Mouse (Mus musculus): ENCODE results near the gene Gm3667. TPM values are rescaled to one million over a fixed set of nuclear protein-coding genes. Genes with fewer than 3 reads are reported as not detected.
A peak's percentile ranks its signal among the peaks of the same experiment; 100 is the strongest.
"Not testable (repeated sequence)": the region's sequence is repeated elsewhere in the genome, so short reads cannot be mapped to it uniquely, and the experiment has no call there.

The Gm3667 gene
- 1.3 and 1.4 TPM in 2 replicates for polyA plus RNA-seq (2014; fragmentation: Nextera tagmentation; extraction: Ambion mirVana)

DNA sequence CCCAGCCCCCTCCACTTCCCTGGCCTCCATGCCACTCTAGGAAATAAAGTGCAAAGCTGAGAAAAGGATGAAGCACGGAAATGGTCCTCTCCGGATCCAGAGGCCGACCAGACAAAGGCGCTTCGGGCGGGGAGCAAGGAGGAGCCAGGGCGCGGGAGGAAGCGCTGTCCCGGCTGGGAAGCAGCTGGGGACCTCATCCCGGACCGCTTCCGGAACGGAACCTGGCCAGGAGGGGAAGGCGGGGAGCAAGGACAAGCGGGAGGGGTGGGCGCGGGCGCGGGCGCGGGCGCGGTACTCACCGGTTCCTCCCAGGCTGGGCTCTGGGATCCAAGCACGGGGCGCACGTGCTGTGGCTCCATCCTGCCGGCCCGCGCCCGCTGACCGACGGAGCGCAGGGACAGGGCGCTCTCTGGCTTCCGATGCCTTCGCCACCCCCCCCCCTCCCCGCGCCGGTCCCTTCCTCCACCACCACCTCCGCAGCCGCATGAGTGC lies at the start of gene Gm3667:
TSS of gene Gm3667 (minus strand) at position 442 of the 492 bp plus-strand sequence.
- 1% methylated on average over 12 of the region's 43 CpGs for WGBS
- H3K27ac ChIP-seq (ENCODE audit: low read depth, low read length); H3K36me3 ChIP-seq (ENCODE audit: control insufficient read depth, insufficient read depth, low read length); H3K9me3 ChIP-seq (ENCODE audit: control insufficient read depth, low read length); H3K27me3 ChIP-seq (ENCODE audit: control insufficient read depth, insufficient read depth, low read length); H3K4me1 ChIP-seq (replicated peaks; ENCODE audit: control insufficient read depth, insufficient read depth, low read length); ATAC-seq (replicated peaks; ENCODE audit: low FRiP score): not testable (repeated sequence)
- peak within 1 kb of the TSS; percentile 33 for H3K4me3 ChIP-seq (ENCODE audit: low read depth, low read length)
- DNase-seq (ENCODE audit: low spot score): peak; percentile 57
- peak within 1 kb of the TSS; percentile 47 for H3K4me2 ChIP-seq (ENCODE audit: low read depth, low read length, severe bottlenecking)
- H3K9ac ChIP-seq (ENCODE audit: low read length): peak within 1 kb of the TSS; percentile 20; the same call in 1 of the 2 replicates

DNA sequence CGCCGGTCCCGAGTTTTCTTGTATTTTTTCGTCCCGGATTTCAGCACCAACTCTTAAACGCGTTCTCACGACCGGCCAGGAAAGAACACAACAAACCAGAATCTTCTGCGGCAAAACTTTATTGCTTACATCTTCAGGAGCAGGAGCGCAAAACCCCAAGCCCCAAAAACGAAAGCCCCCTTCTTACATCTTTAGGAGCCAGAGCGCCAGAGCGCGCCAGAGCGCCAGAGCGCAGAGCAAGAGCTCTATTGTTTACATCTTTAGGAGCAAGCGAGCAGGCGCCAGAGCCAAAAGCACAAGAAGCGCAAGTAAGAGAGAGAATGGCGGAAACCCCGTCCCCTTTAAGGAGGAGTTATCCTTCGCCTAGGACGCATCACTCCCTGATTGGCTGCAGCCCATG lies 10.1 kb upstream of the Gm3667 start:
- not testable (repeated sequence) for H3K27me3 ChIP-seq (ENCODE audit: control insufficient read depth, insufficient read depth, low read length); ATAC-seq (replicated peaks; ENCODE audit: low FRiP score); H3K9ac ChIP-seq (ENCODE audit: low read length); H3K27ac ChIP-seq (ENCODE audit: low read depth, low read length); H3K4me1 ChIP-seq (replicated peaks; ENCODE audit: control insufficient read depth, insufficient read depth, low read length); H3K4me3 ChIP-seq (ENCODE audit: low read depth, low read length); H3K9me3 ChIP-seq (ENCODE audit: control insufficient read depth, low read length); DNase-seq (ENCODE audit: low spot score); H3K4me2 ChIP-seq (ENCODE audit: low read depth, low read length, severe bottlenecking); H3K36me3 ChIP-seq (ENCODE audit: control insufficient read depth, insufficient read depth, low read length)
- 95% methylated on average over 16 of the region's 24 CpGs for WGBS

GRCm38 (mm10) chr14:6888811-6889210 lies 951 bp downstream of the Gm3667 start:
- WGBS: 13% methylated on average over 4 of the region's 5 CpGs
- not testable (repeated sequence) for DNase-seq (ENCODE audit: low spot score); H3K4me1 ChIP-seq (replicated peaks; ENCODE audit: control insufficient read depth, insufficient read depth, low read length); H3K9me3 ChIP-seq (ENCODE audit: control insufficient read depth, low read length); H3K27ac ChIP-seq (ENCODE audit: low read depth, low read length); H3K9ac ChIP-seq (ENCODE audit: low read length); H3K27me3 ChIP-seq (ENCODE audit: control insufficient read depth, insufficient read depth, low read length); ATAC-seq (replicated peaks; ENCODE audit: low FRiP score); H3K36me3 ChIP-seq (ENCODE audit: control insufficient read depth, insufficient read depth, low read length)
- peak overlapping the region; percentile 33; the same call in 1 of the 2 replicates for H3K4me3 ChIP-seq (ENCODE audit: low read depth, low read length)
- H3K4me2 ChIP-seq (ENCODE audit: low read depth, low read length, severe bottlenecking): peak overlapping the region; percentile 47; the same call in 1 of the 2 replicates

- not testable (repeated sequence) for H3K36me3 ChIP-seq (ENCODE audit: control insufficient read depth, insufficient read depth, low read length); H3K4me3 ChIP-seq (ENCODE audit: low read depth, low read length); H3K9me3 ChIP-seq (ENCODE audit: control insufficient read depth, low read length); H3K4me2 ChIP-seq (ENCODE audit: low read depth, low read length, severe bottlenecking); H3K4me1 ChIP-seq (replicated peaks; ENCODE audit: control insufficient read depth, insufficient read depth, low read length); H3K9ac ChIP-seq (ENCODE audit: low read length); ATAC-seq (replicated peaks; ENCODE audit: low FRiP score); H3K27me3 ChIP-seq (ENCODE audit: control insufficient read depth, insufficient read depth, low read length); H3K27ac ChIP-seq (ENCODE audit: low read depth, low read length); DNase-seq (ENCODE audit: low spot score)
- WGBS: no CpG with 5 or more reads among the region's 3 CpGs
Observed at GRCm38 (mm10) chr14:6840211-6840610, 49.6 kb downstream of the Gm3667 start, which contains the start of gene Gm3642. Gm3642 (minus strand) TSS chr14:6840311.

DNA sequence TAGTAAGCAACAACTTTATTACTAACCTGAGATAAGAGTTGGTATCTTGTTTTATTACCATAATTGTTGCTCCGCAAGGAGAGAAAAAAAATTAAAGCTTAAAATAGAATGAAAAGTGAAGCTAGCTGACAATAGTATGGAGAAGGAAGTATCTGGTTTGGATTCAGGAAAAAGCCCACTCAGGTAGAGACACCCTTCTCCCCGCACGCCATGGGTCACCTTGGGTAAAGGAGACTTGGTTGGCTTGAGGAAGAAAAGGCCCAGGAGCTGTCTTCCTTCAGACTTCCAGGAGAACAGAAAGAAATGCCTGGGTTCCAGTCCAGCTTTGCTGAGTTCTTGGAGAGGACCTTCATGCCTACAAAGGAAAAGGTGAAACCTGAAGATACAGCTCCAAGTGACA lies 66.5 kb downstream of the Gm3667 start:
- not testable (repeated sequence) for H3K4me1 ChIP-seq (replicated peaks; ENCODE audit: control insufficient read depth, insufficient read depth, low read length); H3K4me3 ChIP-seq (ENCODE audit: low read depth, low read length); ATAC-seq (replicated peaks; ENCODE audit: low FRiP score); H3K36me3 ChIP-seq (ENCODE audit: control insufficient read depth, insufficient read depth, low read length); H3K4me2 ChIP-seq (ENCODE audit: low read depth, low read length, severe bottlenecking); H3K9me3 ChIP-seq (ENCODE audit: control insufficient read depth, low read length); H3K27me3 ChIP-seq (ENCODE audit: control insufficient read depth, insufficient read depth, low read length); H3K27ac ChIP-seq (ENCODE audit: low read depth, low read length); H3K9ac ChIP-seq (ENCODE audit: low read length); DNase-seq (ENCODE audit: low spot score)
- 96% methylated on average over 3 of the region's 3 CpGs for WGBS

Other genes with a start within 250 kb of the Gm3667 start
- gene Gm10251, start 205.8 kb downstream of the Gm3667 start, polyA plus RNA-seq (2014; fragmentation: Nextera tagmentation; extraction: Ambion mirVana): not detected in 2 replicates
- not detected in 2 replicates for gene Gm8050, start 169.7 kb downstream of the Gm3667 start, polyA plus RNA-seq (2014; fragmentation: Nextera tagmentation; extraction: Ambion mirVana)
- gene Gm3636, start 147.6 kb downstream of the Gm3667 start, polyA plus RNA-seq (2014; fragmentation: Nextera tagmentation; extraction: Ambion mirVana): 7.0 and 7.2 TPM in 2 replicates
- not detected in 2 replicates for gene Gm8362, start 115.6 kb downstream of the Gm3667 start, polyA plus RNA-seq (2014; fragmentation: Nextera tagmentation; extraction: Ambion mirVana)
- not detected in 2 replicates for gene Gm3642, start 49.7 kb downstream of the Gm3667 start, polyA plus RNA-seq (2014; fragmentation: Nextera tagmentation; extraction: Ambion mirVana)
- not detected in 2 replicates for gene Gm6356, start 83.9 kb upstream of the Gm3667 start, polyA plus RNA-seq (2014; fragmentation: Nextera tagmentation; extraction: Ambion mirVana)
- gene Gm10406, start 137.5 kb upstream of the Gm3667 start, polyA plus RNA-seq (2014; fragmentation: Nextera tagmentation; extraction: Ambion mirVana): 0.88 and 1.4 TPM in 2 replicates
- gene Gm3685, start 155.0 kb upstream of the Gm3667 start, polyA plus RNA-seq (2014; fragmentation: Nextera tagmentation; extraction: Ambion mirVana): not detected in 2 replicates
- 2.7 and 3.3 TPM in 2 replicates for gene Gm3696, start 210.7 kb upstream of the Gm3667 start, polyA plus RNA-seq (2014; fragmentation: Nextera tagmentation; extraction: Ambion mirVana)
- not detected in 2 replicates for gene Gm6676, start 235.4 kb upstream of the Gm3667 start, polyA plus RNA-seq (2014; fragmentation: Nextera tagmentation; extraction: Ambion mirVana)

Measured in forebrain, embryonic 11.5 days (tissue).